Mouse (Mus musculus) hindbrain, embryonic 16.5 days (tissue): ENCODE data around the gene Macf1. TPM values are rescaled to one million over a fixed set of nuclear protein-coding genes. Genes with fewer than 3 reads are reported as not detected.
"Not testable (repeated sequence)": the region's sequence is repeated elsewhere in the genome, so short reads cannot be mapped to it uniquely, and the experiment has no call there.

ENCODE experiments used
- ATAC-seq: fragments of 200-750 bp; cut with Nextera tagmentation; 2 replicates; pipeline ENCODE4 v1.8.0; 2017; ENCODE audit warnings: moderate TSS enrichment, moderate library complexity
- H3K27ac ChIP-seq: fragments of 300-500 bp; sonication (generic); 2 replicates; pipeline ENCODE4 v1.5.1; 2014; ENCODE audit warnings: low read depth, mild to moderate bottlenecking, control low read depth, low read length, moderate library complexity
- H3K27me3 ChIP-seq: fragments of 300-500 bp; sonication (generic); replicated peaks from 2 replicates; pipeline ENCODE4 v1.6.1; 2014; ENCODE audit warnings: low read length; ENCODE audit not compliant: control insufficient read depth, insufficient read depth
- H3K36me3 ChIP-seq: fragments of 300-500 bp; sonication (generic); 2 replicates; pipeline ENCODE4 v1.6.1; 2014; ENCODE audit warnings: mild to moderate bottlenecking, low read length, moderate library complexity, mixed read lengths; ENCODE audit not compliant: control insufficient read depth, insufficient read depth
- H3K4me1 ChIP-seq: fragments of 300-500 bp; sonication (generic); 2 replicates; pipeline ENCODE4 v1.6.1; 2014; ENCODE audit warnings: low read depth, low read length; ENCODE audit not compliant: control insufficient read depth, insufficient read depth
- H3K4me2 ChIP-seq: fragments of 300-500 bp; sonication (generic); 2 replicates; pipeline ENCODE4 v1.6.1; 2014; ENCODE audit warnings: mild to moderate bottlenecking, low read length, control low read depth, moderate library complexity
- H3K4me3 ChIP-seq: fragments of 300-500 bp; sonication (generic); 2 replicates; pipeline ENCODE4 v1.5.1; 2014; ENCODE audit warnings: mild to moderate bottlenecking, low read length, control low read depth, moderate library complexity
- H3K9ac ChIP-seq: fragments of 300-500 bp; sonication (generic); 2 replicates; pipeline ENCODE4 v1.6.1; 2014; ENCODE audit warnings: low read depth, mild to moderate bottlenecking, control low read depth, low read length, moderate library complexity
- H3K9me3 ChIP-seq: fragments of 300-500 bp; sonication (generic); 2 replicates; pipeline ENCODE4 v1.6.1; 2014; ENCODE audit warnings: mild to moderate bottlenecking, low read length, moderate library complexity; ENCODE audit not compliant: control insufficient read depth
- WGBS: fragments of 180-500 bp; shearing (Covaris S2); extraction: QIAGEN DNeasy Blood & Tissue Kit; methylation state at CpG from one replicate; pipeline ENCODE4 v1.1.7; 2014; 5-methylcytosine and 5-hydroxymethylcytosine counted together
- polyA plus RNA-seq: library from polyadenylated mRNA; unstranded; fragments of >200 nt; fragmentation: Nextera tagmentation; extraction: Ambion mirVana; gene quantifications from 2 replicates; pipeline ENCODE4 v1.2.1, GENCODE M21; 2015

The Macf1 gene
- polyA plus RNA-seq, 1 experiment from 2014 or later: 61.0 TPM

GRCm38 (mm10) chr4:123664021-123664950, 19.9 kb downstream of the Macf1 start:
- Histone ChIP-seq H3K4me1 (peaks cover 49% of the 10 kb centered on the region), H3K27ac (peak overlapping the region; percentile 96), H3K27me3 (no peaks in the 10 kb centered on the region), H3K9ac (peak overlapping the region; percentile 92), H3K4me2 (peak overlapping the region; percentile 83), H3K4me3 (peak overlapping the region; percentile 78), H3K36me3 (no peaks in the 10 kb centered on the region), H3K9me3 (no peaks in the 10 kb centered on the region)
- peak; percentile 64 for ATAC-seq
- WGBS: under 1% methylated on average over 68 of the region's 125 CpGs

- H3K4me3 ChIP-seq: peak overlapping the region; percentile 78
- 0% methylated on average over 12 of the region's 12 CpGs for WGBS
- peak overlapping the region; percentile 92 for H3K9ac ChIP-seq
- peak overlapping the region; percentile 83 for H3K4me2 ChIP-seq
- no peaks in the 10 kb centered on the region for H3K9me3 ChIP-seq
- no peaks in the 10 kb centered on the region for H3K36me3 ChIP-seq
- H3K4me1 ChIP-seq: peaks cover 49% of the 10 kb centered on the region
- H3K27me3 ChIP-seq: no peaks in the 10 kb centered on the region
- no peak for ATAC-seq
- peak overlapping the region; percentile 96 for H3K27ac ChIP-seq
Measured at GRCm38 (mm10) chr4:123663688-123663965, 20.5 kb downstream of the Macf1 start.

- 8% methylated on average over 15 of the region's 15 CpGs for whole genome bisulfite sequencing
- H3K27me3 ChIP-seq: no peaks in the 10 kb centered on the region
- no peak for ATAC-seq
- no peaks in the 10 kb centered on the region for H3K9me3 ChIP-seq
- H3K4me1 ChIP-seq: peaks cover 49% of the 10 kb centered on the region
- peak overlapping the region; percentile 83 for H3K4me2 ChIP-seq
- H3K36me3 ChIP-seq: no peaks in the 10 kb centered on the region
- H3K4me3 ChIP-seq: peak overlapping the region; percentile 78
- peak overlapping the region; percentile 96 for H3K27ac ChIP-seq
- H3K9ac ChIP-seq: peak overlapping the region; percentile 92
Measured at GRCm38 (mm10) chr4:123662914-123663687, 21.1 kb downstream of the Macf1 start.

GRCm38 (mm10) chr4:123658175-123658574, 26.0 kb downstream of the Macf1 start:
- Histone ChIP-seq H3K4me2 (no peak overlapping the region), H3K4me3 (no peak overlapping the region), H3K9me3 (no peaks in the 10 kb centered on the region), H3K27me3 (no peaks in the 10 kb centered on the region), H3K36me3 (no peaks in the 10 kb centered on the region), H3K9ac (no peak overlapping the region), H3K27ac (no peak overlapping the region), H3K4me1 (peaks cover 15% of the 10 kb centered on the region)
- 58% methylated on average over 1 of the region's 1 CpGs for WGBS
- no peak for ATAC-seq

- ATAC-seq: no peak
- Histone ChIP-seq H3K4me1 (no peaks in the 10 kb centered on the region), H3K4me3 (no peak overlapping the region), H3K4me2 (no peak overlapping the region), H3K27me3 (no peaks in the 10 kb centered on the region), H3K9ac (no peak overlapping the region), H3K9me3 (no peaks in the 10 kb centered on the region), H3K27ac (no peak overlapping the region), H3K36me3 (no peaks in the 10 kb centered on the region)
- 89% methylated on average over 5 of the region's 5 CpGs for WGBS
Measured at GRCm38 (mm10) chr4:123655245-123655644, 28.9 kb downstream of the Macf1 start.

GRCm38 (mm10) chr4:123654566-123654965, 29.6 kb downstream of the Macf1 start:
- WGBS: 100% methylated on average over 4 of the region's 4 CpGs
- H3K4me3 ChIP-seq: no peak overlapping the region
- ATAC-seq: no peak
- H3K27ac ChIP-seq: no peak overlapping the region
- no peaks in the 10 kb centered on the region for H3K27me3 ChIP-seq
- no peaks in the 10 kb centered on the region for H3K9me3 ChIP-seq
- no peaks in the 10 kb centered on the region for H3K36me3 ChIP-seq
- H3K9ac ChIP-seq: no peak overlapping the region
- H3K4me1 ChIP-seq: no peaks in the 10 kb centered on the region
- no peak overlapping the region for H3K4me2 ChIP-seq

GRCm38 (mm10) chr4:123653446-123653845, 30.7 kb downstream of the Macf1 start:
- H3K27me3 ChIP-seq, H3K4me3 ChIP-seq, H3K9me3 ChIP-seq, ATAC-seq, H3K36me3 ChIP-seq, H3K27ac ChIP-seq, H3K9ac ChIP-seq, H3K4me1 ChIP-seq, H3K4me2 ChIP-seq: not testable (repeated sequence)
- 88% methylated on average over 5 of the region's 5 CpGs for WGBS

- no peak overlapping the region for H3K4me2 ChIP-seq
- 85% methylated on average over 3 of the region's 3 CpGs for WGBS
- no peak overlapping the region for H3K4me3 ChIP-seq
- H3K4me1 ChIP-seq: no peaks in the 10 kb centered on the region
- no peak overlapping the region for H3K9ac ChIP-seq
- H3K36me3 ChIP-seq: peaks cover 3% of the 10 kb centered on the region; the same call in 1 of the 2 replicates
- ATAC-seq: no peak
- H3K27ac ChIP-seq: no peak overlapping the region
- no peaks in the 10 kb centered on the region for H3K9me3 ChIP-seq
- no peaks in the 10 kb centered on the region for H3K27me3 ChIP-seq
Measured at GRCm38 (mm10) chr4:123652130-123652529, 32.0 kb downstream of the Macf1 start.

GRCm38 (mm10) chr4:123649131-123649530, 35.0 kb downstream of the Macf1 start:
- no peaks in the 10 kb centered on the region for H3K9me3 ChIP-seq
- ATAC-seq: no peak
- H3K4me1 ChIP-seq: no peaks in the 10 kb centered on the region
- H3K9ac ChIP-seq: no peak overlapping the region
- H3K36me3 ChIP-seq: peaks cover 5% of the 10 kb centered on the region; the same call in 1 of the 2 replicates
- H3K27ac ChIP-seq: no peak overlapping the region
- H3K4me2 ChIP-seq: no peak overlapping the region
- H3K4me3 ChIP-seq: no peak overlapping the region
- WGBS: 87% methylated on average over 6 of the region's 6 CpGs
- no peaks in the 10 kb centered on the region for H3K27me3 ChIP-seq
